Mouse (Mus musculus) E14TG2a.4 (cell line): Measurements from ENCODE around the gene Maml3.

Source experiments
- CTCF ChIP-seq: conservative IDR thresholded peaks from 2 replicates; pipeline ENCODE4 v1.5.1; 2014; ENCODE audit warnings: low read length
- POU5F1 ChIP-seq: IDR thresholded peaks from 2 replicates; pipeline ENCODE4 v1.6.1; 2014; ENCODE audit warnings: low read length, borderline replicate concordance

GRCm38 (mm10) chr3:51635960-51636359 is 468.9 kb downstream of the Maml3 start:
- TF ChIP-seq CTCF (no peak), POU5F1 (no peak)
